ENCODE assay signal across 9 mouse cellular contexts in the genomic region with DNA sequence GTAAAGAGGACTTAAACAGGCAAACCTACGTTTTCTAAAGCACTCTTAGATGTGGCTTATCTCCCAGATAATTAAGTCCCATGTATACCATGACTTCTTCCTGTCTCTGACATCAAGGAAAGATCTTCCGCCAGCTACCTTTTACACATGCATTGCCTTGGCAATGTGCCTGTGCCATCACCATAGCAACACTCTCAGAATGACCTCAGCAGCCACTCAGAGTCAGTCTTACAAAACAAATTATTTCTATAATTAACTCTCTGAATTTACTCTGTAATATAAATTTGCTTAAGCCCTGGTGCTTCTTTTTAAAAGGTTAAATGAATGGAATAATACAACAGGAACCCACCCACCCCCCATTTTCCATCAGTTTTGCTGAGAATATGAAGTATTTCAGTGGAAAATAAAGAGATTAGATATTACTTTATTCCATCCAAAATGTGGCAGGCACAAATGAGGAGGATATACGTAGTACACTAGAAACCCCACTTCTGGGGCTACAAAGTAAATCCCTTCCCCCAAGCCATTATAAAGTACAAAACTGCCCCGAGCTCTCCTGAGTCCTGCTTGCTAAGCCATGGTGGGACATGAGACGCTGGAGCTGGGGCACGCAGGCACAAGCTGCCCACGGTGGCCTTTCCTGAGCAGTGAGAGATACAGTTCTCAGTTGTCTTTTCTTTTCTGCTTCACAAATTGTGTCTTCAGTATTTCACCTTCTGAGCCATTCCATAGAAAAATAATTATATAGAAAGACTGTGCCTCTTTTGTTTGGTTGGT.
DNase-seq lines count a peak whose midpoint lies in the region; ATAC-seq and TF ChIP-seq lines count a peak whose summit lies in the region.
"Had no signal": no experiment of that assay in that cellular context is flagged by ENCODE, and none has a peak within 500 bp of the region (broad histone marks: within the 10 kb centered on the region; RNA-seq: fewer than 3 reads in every experiment).

No protein-coding gene starts in this region.

- H3K9ac ChIP-seq in midbrain, embryonic 12.5 days (replicated peaks) = no peak overlapping the region
- H3K9ac ChIP-seq: limb, embryonic 12.5 days had no signal

- DNase-seq in urinary bladder, adult 18-20 months (ENCODE audit: low spot score in 2 of 2) = peak; percentile 46 to 58
- DNase-seq in urinary bladder, postnatal 10 days (ENCODE audit: low spot score) = no peak
- DNase-seq in cerebellum, adult 18-20 months = peak; percentile 90 to 92
- peak; percentile 44 to 48 for DNase-seq in heart, postnatal 10 days
- peak; percentile 22 to 49 for DNase-seq in layer of hippocampus, adult 2 months (ENCODE audit: low spot score in 2 of 2)
- peak; percentile 73 to 77 for DNase-seq in spleen, postnatal 36 days (ENCODE audit: low spot score in 2 of 2)

- no peak overlapping the region for H3K4me3 ChIP-seq in layer of hippocampus, adult 2 months
- no peak overlapping the region for H3K4me3 ChIP-seq in midbrain, embryonic 12.5 days
- H3K4me3 ChIP-seq: limb, embryonic 12.5 days had no signal

- 0 out of 2 replicates have a peak, but pooled peaks cover under 1% of the 10 kb centered on the region for H3K36me3 ChIP-seq in midbrain, embryonic 12.5 days
- H3K36me3 ChIP-seq: limb, embryonic 12.5 days had no signal

- H3K4me1 ChIP-seq in midbrain, embryonic 12.5 days = peaks cover 28% of the 10 kb centered on the region

- intact Hi-C loops in heart, postnatal 10 days (cut with DNase I) = loop anchor here (5.0 kb wide), 2 partner anchors 196 to 266 kb away; a partner anchor contains a TSS

- no peaks in the 10 kb centered on the region for H3K9me3 ChIP-seq in midbrain, embryonic 12.5 days
- H3K9me3 ChIP-seq: limb, embryonic 12.5 days had no signal

- no peak for TF ChIP-seq CTCF in layer of hippocampus, adult 2 months (conservative IDR thresholded peaks at IDR 0.05)

- H3K27me3 ChIP-seq in midbrain, embryonic 12.5 days = no peaks in the 10 kb centered on the region
- H3K27me3 ChIP-seq: limb, embryonic 12.5 days had no signal

- H3K4me2 ChIP-seq in midbrain, embryonic 12.5 days (replicated peaks) = no peak overlapping the region
- H3K4me2 ChIP-seq: limb, embryonic 12.5 days had no signal

- peak; percentile 83 for ATAC-seq in midbrain, embryonic 12.5 days (ENCODE audit: low FRiP score, low read depth)
- no peak for ATAC-seq in erythroblast, adult 5-6 weeks (replicated peaks; ENCODE audit: low FRiP score, poor library complexity, severe bottlenecking)

- peak overlapping the region; percentile 63 for H3K27ac ChIP-seq in layer of hippocampus, adult 2 months
- peak overlapping the region; percentile 11; the same call in 1 of the 2 replicates for H3K27ac ChIP-seq in midbrain, embryonic 12.5 days (replicated peaks)
- H3K27ac ChIP-seq: limb, embryonic 12.5 days had no signal

- 32% methylated on average over 7 of the region's 7 CpGs for WGBS in midbrain, embryonic 12.5 days
